Mouse (Mus musculus) layer of hippocampus, adult 9-11 months (tissue): Measurements from ENCODE around the gene Krtap4-1.

Source experiments
- DNase-seq: peaks from one replicate; pipeline ENCODE4 v3.0.0; 2022

Gene Krtap4-1

DNA sequence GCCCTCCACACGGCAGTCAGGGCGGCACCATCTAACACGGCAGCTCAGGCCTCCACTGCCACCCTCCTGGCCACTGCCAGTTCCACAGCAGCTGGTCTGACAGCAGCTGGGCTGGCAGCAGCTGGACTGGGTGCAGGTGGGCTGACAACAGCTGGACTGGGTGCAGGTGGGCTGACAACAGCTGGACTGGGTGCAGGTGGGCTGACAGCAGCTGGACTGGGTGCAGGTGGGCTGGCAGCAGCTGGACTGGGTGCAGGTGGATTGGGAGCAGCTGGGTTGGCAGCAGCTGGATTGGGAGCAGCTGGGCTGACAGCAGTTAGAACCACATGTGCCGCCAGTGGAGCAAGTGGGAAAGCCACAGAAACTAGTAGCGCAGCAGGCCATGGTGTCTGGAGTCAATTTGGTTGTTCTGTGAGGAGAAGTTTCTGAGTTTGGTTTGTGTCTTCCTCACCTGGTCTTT is 44.8 kb downstream of the Krtap4-1 start, which contains the start of gene Krtap1-4:
TSS of gene Krtap1-4 (minus strand) at position 410 of the 460 bp plus-strand sequence.
- no peak for DNase-seq

DNA sequence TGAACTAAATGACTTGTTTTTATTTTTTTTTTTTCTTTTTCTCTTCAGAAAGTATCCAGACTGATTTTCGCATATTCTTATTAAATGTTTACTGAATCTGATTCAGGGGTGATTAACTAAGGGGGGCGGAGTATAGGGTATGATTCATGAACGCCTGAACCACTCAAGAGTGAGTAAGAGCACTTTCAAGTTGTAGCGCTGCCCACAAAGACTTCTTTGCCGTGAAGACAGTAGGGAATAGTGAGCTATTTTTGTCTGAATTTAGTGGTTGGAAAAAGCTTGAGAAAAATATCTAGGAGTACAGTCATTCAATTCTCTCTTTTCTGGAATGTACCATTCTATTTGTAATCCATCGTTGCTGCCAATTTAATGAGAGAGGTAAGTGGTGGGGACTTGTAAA is 46.5 kb downstream of the Krtap4-1 start:
- no peak for DNase-seq

DNA sequence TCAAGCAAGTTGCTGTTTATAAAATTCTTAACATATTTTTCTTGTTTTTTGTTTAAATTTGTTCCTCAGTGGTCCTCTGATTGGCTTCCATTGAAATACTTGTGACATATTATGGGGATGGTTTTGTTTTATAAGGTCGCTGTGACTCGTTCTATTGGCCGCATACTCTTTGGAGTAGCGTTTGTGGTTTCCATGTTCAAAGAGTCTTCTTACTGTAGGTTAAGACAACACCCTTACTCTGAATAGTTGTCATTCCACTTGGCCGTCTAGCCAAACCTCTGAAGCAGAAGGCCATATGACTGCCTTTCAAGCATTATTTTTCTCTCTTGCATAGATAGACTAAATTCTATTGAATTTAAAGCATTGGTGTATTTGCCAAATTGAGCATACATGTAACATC is 47.0 kb downstream of the Krtap4-1 start:
- no peak for DNase-seq

DNA sequence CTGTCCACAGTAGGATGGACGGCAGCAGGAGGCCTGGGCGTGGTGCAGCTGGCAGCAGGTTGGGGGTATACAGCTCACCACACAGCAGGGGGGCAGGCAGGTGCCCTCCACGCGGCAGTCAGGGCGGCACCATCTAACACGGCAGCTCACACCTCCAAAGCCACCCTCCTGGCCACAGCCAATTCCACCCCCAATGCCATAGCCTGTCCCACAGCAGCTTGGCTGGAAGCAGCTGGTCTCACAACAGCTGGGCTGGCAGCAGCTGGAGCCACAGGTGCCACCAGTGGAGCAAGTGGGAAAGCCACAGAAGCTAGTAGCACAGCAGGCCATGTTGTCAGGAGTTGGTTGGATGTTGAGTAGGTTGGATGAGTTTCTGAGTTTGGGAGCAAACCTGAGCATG is 47.4 kb downstream of the Krtap4-1 start, which contains the start of gene Krtap1-5:
TSS of gene Krtap1-5 (minus strand) at position 381 of the 400 bp plus-strand sequence.
- DNase-seq, result no peak
